Mouse (Mus musculus) layer of hippocampus, postnatal 25 days (tissue): ENCODE results near the gene Smim13. TPM values are rescaled to one million over a fixed set of nuclear protein-coding genes. Genes with fewer than 3 reads are reported as not detected.
"Not testable (repeated sequence)": the region's sequence is repeated elsewhere in the genome, so short reads cannot be mapped to it uniquely, and the experiment has no call there.

Source experiments
- DNase-seq, 2 experiments: peaks; one replicate each; pipeline ENCODE4 v3.0.0; 2022; ENCODE audit warnings: mixed read lengths in 2 of 2, low spot score in 1 of 2; ENCODE audit errors: extremely low spot score in 1 of 2
- total RNA-seq, 2 experiments: library from RNA; stranded (reverse); gene quantifications; 2 replicates each; pipeline ENCODE4 v1.2.3; 2021

The Smim13 gene
- total RNA-seq, 2 experiments from 2014 or later, result 140 to 149 TPM

DNA sequence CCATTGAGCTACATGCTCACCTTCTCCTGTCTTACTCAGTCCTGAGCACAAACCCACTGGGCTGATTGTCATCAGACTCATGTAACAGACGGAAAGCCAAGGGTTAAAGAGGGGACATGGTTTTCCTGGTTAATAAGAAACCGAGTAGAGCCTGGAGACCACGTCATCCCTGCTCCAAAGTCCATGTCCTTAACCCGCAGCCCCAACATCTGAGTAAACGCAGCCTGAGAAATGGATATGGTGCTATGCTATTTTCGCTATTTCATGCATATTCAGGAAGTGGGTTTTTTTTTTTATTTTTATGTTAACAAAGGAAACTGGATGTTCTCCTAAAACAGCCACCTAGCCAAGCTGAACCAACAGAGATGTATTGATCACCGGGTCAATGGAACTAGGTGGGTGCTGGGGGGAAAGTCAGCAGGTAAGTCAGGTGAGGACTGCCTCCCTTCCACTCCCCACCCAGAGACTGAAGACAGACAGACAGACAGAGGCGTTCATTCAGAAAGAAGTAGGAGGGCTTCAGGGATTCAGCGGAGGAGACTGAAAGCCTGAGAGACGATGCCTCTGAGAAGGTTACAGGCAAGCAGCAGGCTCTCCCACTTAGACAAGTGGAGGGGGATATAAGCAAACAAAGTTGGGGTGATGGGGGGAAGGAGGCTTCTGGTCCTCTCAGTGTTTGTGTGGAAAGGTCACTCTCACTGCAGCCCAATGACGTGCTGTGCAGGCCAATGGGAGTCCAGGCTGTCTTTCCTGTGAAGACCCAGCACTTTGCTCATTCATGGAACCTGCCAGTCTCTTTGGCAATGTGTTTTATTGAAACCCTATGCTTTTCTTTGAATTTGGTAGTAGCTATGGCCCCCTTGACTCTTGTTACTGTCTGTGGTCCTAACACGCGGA is 13.6 kb upstream of the Smim13 start:
- DNase-seq, result no peak

- no peak for DNase-seq
Observed at GRCm38 (mm10) chr13:41238035-41238804, 11.4 kb upstream of the Smim13 start.

DNA sequence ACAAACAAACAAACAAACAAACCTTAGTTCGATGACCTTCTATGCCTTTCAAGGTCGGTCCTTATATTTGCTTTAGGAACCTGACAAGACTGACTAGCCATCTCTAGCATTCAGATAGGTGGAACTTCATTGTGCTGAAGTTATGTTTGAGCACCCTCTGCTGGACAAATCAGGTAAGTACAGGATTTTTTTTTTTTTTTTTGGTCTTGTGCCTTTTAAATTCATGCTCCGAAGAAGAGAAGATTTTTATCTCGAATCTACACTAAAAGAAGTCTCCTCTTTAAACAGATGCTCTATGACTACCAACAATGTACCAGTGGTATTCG is 10.9 kb upstream of the Smim13 start:
- DNase-seq, result no peak

GRCm38 (mm10) chr13:41241557-41241956 is 8.1 kb upstream of the Smim13 start:
- no peak for DNase-seq

DNA sequence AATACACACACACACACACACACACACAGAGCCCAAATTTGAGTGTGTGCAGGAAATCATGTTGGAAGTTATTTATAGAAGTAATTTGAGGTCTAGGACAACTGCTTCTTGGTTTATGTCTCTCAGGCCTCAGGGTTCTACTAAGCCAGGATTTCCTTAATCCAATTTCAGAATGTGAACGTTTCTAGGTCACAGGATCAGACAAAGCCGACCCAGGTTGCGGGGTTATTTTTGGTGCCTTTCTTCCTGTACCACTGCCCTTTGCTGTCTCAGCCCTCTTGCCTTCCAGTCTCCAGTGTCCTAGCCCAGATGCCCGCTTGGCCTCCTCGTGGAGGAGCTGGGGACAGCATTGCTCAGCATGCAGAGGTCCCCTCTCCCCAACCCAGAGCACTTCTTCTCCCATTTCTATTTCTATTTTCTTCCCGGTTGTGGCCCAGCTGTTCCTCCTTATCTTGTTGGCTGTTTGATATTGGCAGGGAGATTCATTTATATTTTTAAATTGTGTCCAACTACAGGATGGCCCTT is 5.3 kb upstream of the Smim13 start:
- no peak for DNase-seq

- no peak for DNase-seq
Observed at GRCm38 (mm10) chr13:41248751-41249520, 708 bp upstream of the Smim13 start.

DNA sequence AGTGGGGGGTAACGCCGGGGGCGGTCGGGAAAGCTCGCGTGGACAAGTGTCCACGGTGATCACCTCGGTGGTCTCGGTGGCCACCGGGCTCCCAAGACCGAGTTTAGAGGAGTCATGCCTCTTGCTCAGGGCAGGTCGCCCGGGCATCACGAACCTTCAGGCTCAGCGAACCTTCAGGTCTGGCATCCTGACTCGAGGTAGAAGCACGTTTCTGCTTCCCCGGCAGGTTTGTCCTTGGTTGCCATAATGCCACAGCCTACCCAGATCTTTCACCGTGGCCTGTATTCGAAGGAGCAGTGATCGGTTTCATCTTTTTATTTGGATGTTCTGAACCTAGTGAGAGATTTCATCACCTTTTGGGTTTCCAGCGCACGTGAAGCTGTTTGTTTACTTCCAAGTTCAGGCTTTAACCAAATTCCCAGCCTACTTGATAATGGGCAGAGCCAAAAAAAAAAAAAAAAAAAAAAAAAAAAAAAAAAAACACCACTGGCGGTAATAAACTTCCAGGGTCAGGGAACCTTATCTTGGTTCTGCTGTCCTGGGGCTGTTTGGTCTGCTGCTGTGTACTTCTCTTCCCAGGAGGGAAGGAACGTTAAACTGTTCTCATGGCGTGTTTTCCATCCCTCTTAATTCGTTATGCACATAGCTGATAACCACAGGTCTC is 806 bp downstream of the Smim13 start:
- DNase-seq, result no peak

GRCm38 (mm10) chr13:41251232-41251631 is 1.6 kb downstream of the Smim13 start:
- DNase-seq, result not testable (repeated sequence)

DNA sequence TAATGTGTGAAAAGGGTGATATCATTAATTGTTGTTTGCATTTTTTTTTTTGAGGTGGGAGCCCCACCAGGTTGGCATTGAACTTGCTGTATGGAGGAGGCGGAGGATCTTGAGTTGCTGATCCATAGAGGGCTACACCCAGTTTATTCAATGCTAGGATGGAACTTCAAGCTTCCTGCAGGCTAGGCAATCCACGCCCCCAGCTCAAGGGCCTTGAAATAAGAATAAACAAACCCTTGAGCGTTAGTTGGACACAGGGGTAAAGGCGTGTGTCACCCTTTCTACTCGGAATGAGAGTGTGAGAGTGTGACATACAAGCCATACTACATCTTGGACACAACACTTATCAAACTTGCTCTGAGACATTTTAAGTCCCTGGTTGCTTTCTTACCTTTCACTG is 2.0 kb downstream of the Smim13 start:
- no peak for DNase-seq

DNA sequence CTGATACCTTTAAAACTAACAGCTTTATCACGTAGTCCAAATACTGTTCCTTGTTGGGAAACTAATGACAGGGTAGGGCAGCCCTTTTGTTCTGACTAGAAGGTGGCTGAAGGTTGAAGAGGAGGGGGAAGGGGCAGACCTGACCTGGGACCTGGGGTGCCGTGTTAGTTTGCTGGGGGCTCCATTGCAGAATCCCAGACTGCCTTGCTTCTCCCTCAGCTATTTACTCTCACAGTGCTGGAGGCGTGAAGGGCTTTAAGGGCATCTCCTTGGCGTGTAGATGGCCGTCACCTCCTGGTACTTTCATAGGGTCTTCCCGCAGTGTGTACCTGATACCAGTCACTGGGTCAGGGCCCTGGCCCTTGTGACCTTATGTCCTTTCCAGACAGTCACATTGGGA is 2.5 kb downstream of the Smim13 start:
- DNase-seq, result no peak

GRCm38 (mm10) chr13:41252736-41253135 is 3.1 kb downstream of the Smim13 start:
- no peak for DNase-seq

DNA sequence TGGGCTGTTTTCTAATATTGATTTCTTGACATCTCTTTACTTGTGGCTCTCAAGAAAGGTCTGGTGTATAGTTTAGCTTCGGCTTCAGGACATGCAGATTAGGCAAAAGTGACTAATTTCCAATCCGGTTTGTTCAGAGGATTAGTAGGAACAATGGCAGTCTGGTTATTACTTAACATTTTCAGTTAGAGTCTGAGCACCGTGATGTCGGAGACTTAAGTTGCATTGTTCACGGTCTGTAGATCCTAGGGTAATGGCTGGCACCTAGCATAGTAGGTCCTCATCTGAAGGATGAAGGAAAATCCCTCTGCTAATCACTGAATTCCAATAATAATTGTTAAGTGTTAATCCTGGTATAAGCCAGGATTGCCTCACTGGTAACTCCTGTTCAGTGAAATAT is 6.5 kb downstream of the Smim13 start:
- no peak for DNase-seq

DNA sequence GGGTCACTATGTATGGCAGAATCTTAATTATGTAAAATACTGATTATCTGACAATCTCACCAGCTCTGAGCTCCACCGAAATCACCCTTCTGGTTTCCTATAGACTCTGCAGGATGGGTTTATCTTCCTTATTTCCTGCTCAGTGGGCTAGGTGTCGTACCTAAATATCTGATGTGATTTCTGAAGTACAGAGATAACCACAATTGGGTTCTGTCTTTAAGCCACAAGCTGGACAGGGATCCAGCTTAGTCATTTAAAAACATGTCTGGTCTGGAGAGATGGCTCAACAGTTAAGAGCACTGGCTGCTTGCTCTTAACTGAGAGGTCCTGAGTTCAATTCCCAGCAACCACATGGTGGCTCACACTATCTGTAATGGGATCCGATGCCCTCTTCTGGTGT is 7.3 kb downstream of the Smim13 start:
- no peak for DNase-seq

GRCm38 (mm10) chr13:41257851-41258250 is 8.2 kb downstream of the Smim13 start:
- DNase-seq, result no peak

DNA sequence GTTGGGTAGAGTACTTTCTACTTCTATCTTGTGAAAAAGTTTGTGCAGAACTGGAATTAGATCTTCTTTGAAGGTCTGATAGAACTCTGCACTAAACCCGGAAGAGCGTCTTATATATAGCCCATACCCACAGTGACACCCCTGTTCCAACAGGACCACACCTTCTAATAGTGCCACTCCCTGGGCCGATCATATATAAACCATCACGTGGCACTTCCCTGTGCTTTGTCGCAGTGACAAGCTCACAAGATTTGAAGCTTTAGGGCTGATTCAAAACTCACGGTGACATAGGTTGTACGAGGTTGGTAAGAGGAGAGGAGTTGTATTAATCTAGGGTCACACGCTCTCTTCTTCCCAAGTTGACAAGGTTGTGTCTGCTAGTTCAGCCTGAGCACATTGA is 12.0 kb downstream of the Smim13 start:
- not testable (repeated sequence) for DNase-seq

DNA sequence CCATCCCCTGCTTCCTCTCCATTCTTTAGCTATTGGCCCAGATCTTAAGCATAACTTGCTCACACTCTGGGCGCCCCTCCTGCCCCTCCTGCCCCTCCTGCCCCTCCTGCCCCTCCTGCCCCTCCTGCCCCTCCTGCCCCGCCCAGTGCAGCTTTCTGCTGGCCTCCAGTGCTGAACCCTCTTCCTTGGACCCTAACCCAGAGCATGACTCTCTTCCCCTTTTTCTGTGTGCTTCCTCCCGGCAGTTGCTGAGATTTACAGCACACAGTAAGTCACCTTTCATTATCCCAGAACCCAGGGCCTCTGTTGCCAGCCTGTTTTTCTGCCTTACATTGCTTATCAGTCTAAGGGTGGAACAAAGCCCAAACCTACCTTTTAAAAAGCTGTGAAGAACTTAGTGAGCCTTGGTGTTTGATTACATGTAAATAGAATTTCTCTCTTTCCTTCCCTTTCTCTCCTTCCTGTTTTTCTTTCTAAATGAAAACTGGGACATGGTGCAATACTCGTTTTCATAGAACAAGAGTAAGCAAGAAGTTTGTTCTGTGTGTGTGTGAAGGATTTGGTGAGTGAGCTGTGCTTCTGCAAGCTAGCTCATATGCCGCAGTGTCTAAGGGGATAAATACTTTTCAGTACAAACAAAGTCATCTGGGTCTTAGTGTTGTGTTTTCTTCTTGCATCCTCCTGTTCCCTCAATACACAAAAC is 13.8 kb downstream of the Smim13 start:
- no peak for DNase-seq

DNA sequence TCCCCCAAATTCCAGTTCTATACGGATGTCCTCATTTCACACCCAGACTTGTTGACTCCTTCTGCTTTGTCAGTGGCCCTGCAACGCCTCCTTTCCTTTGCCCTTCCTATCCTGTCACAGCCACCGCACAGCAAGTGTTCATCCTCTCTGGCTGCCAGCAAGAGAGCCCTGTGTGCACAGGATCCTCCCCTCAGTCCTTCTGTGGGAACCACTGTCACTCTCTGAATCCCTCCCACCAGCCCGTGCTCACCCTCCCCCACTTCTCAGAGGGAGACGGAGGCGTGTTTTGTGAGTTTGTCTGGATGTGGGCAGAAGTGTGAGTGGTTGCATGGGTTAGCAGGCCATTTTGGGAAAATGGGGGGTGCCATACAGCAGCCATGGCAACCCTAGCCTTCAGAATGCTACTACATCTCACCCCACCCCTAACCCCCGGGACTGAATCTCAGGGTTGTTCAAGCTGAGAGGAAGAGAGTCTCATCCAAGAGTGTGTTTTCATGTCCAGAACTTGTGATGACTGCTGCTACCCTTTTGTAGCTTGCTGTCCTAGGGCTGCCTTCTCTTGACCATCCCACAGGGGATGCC is 18.3 kb downstream of the Smim13 start:
- DNase-seq, result no peak

- DNase-seq, result no peak
Observed at GRCm38 (mm10) chr13:41273927-41274650, 24.4 kb downstream of the Smim13 start, which contains the start of gene Gm17364. Gene Gm17364, minus strand, starts transcription at chr13:41273977.

DNA sequence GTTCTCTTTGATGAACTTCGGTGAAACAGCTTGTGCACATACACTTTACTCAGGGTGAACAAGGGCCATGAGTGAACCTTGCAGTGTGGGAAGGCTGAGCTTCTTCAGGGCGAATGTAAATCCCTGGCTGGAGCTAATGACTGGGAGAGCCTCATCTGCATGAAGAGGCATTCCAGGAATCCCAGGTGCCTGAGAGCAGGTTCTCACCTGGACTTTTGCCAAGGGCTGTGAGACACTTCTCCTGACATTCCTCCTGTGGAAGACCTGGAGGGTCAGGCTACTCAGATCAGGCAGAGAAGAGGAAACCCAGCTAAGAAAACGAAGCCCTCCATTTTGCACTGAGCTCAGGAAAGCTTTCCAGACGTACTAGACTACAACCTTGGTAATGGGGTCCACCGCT is 31.1 kb downstream of the Smim13 start:
- no peak for DNase-seq
